Mouse (Mus musculus) megakaryocyte, embryonic 14.5 days (primary cell): ENCODE data around the gene Smndc1.

Experiments used
- FLI1 ChIP-seq: IDR thresholded peaks from 2 replicates; pipeline ENCODE4 v1.6.1; 2012; ENCODE audit warnings: low read length, inconsistent platforms, mixed read lengths
- GATA1 ChIP-seq: IDR thresholded peaks from 3 replicates; pipeline ENCODE4 v1.6.1; 2012; ENCODE audit warnings: mixed read lengths, low read length, inconsistent platforms, borderline replicate concordance

DNA sequence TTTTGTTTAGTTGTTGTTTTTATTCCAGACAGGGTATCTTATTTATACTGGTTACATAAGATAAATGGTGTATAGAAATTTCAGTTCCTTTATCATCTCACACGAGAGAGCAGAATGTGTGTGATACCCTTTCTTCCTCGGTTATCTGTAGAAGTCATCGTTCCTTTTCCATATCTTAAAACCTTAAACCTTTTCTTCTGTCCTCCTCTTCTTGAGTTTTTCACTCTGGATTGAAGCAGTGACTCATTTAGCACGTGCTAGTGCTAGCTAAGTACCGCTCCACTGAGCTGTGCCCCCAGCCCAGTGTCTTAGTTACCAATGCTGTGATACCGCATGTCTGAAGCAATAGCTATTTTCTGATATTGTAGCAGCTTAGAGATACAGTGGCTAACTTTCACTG lies 56.6 kb downstream of the Smndc1 start:
- TF ChIP-seq GATA1, result no peak
- TF ChIP-seq FLI1, result no peak
